Mouse (Mus musculus) bone marrow, adult 2 months (tissue): ENCODE data around the gene Adgrf1.

Experiments used
- CTCF ChIP-seq: fragments of 200-500 bp; IDR thresholded peaks from 2 replicates; pipeline ENCODE4 v1.5.1; 2011; ENCODE audit warnings: low read length, control low read depth; ENCODE audit not compliant: control insufficient read depth, insufficient read depth
- POLR2A ChIP-seq: fragments of 200-500 bp; IDR thresholded peaks from 2 replicates; pipeline ENCODE4 v1.6.1; 2011; ENCODE audit warnings: low read depth, mild to moderate bottlenecking, control low read depth, low read length, borderline replicate concordance; ENCODE audit not compliant: control insufficient read depth

DNA sequence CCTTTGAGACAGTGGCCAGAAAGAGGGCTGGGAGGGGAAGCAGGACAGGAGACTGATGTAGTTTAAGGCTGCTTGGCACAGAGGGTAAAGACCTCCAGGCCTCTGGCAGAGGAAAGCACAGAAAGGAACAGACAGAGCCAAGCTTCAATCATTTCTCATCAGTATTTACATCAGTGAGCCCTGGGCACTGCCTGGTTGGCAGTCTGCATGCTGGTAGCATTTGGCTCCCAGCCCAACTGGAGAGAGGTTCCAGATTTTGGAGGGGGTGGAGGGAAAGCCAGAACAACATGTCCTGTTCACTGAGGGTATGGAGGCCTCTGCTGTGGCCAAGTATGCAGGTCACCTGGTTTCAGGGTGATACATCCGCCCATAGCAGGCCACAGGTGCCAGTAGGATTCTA is 12.4 kb upstream of the Adgrf1 start:
- TF ChIP-seq CTCF (no peak), POLR2A (no peak)
